Mouse (Mus musculus) MEL (cell line): ENCODE results near the gene Zbed6. TPM values are rescaled to one million over a fixed set of nuclear protein-coding genes. Genes with fewer than 3 reads are reported as not detected.

ENCODE experiments used
- DNase-seq: peaks from one replicate; pipeline ENCODE4 v3.0.0; 2011; ENCODE audit warnings: low read depth, low spot score
- H3K27ac ChIP-seq: 2 replicates; pipeline ENCODE4 v1.5.1; 2012; ENCODE audit warnings: low read depth, mild to moderate bottlenecking, control low read depth, low read length, moderate library complexity; ENCODE audit not compliant: control insufficient read depth
- H3K27me3 ChIP-seq, 2 experiments: fragments of 150-350 bp in 1 of 2; sonication (generic) in 1 of 2; 2 replicates each; pipeline ENCODE4 v1.6.1; 2012; ENCODE audit warnings: low read length in 2 of 2, mild to moderate bottlenecking in 2 of 2, improper control_type of control experiment in 1 of 2, moderate library complexity in 1 of 2; ENCODE audit not compliant: insufficient read depth in 2 of 2, control insufficient read depth in 1 of 2
- H3K36me3 ChIP-seq, 2 experiments: 2 replicates each; pipeline ENCODE4 v1.6.1; 2012 to 2014; ENCODE audit warnings: low read length in 2 of 2, improper control_type of control experiment in 1 of 2, inconsistent platforms in 1 of 2, mild to moderate bottlenecking in 1 of 2; ENCODE audit not compliant: insufficient read depth in 2 of 2, control insufficient read depth in 1 of 2
- H3K4me1 ChIP-seq, 2 experiments: fragments of 150-350 bp in 1 of 2; sonication (generic) in 1 of 2; 2 replicates each; pipeline ENCODE4 v1.6.1; 2012; ENCODE audit warnings: low read length in 2 of 2, improper control_type of control experiment in 1 of 2, mild to moderate bottlenecking in 1 of 2; ENCODE audit not compliant: insufficient read depth in 2 of 2, control insufficient read depth in 1 of 2
- H3K4me3 ChIP-seq, 2 experiments: fragments of 150-350 bp in 1 of 2; sonication (generic) in 1 of 2; 2 replicates each; pipeline ENCODE4 v1.5.1; 2012; ENCODE audit warnings: low read depth in 2 of 2, low read length in 2 of 2, mild to moderate bottlenecking in 2 of 2, moderate library complexity in 2 of 2, control low read depth in 1 of 2, improper control_type of control experiment in 1 of 2; ENCODE audit not compliant: control insufficient read depth in 1 of 2, insufficient read depth in 1 of 2
- H3K79me2 ChIP-seq: 2 replicates; pipeline ENCODE4 v1.6.1; 2012; ENCODE audit warnings: mild to moderate bottlenecking, low read length, moderate library complexity; ENCODE audit not compliant: control insufficient read depth, poor library complexity, insufficient read depth
- H3K9ac ChIP-seq: 2 replicates; pipeline ENCODE4 v1.6.1; 2012; ENCODE audit warnings: low read depth, mild to moderate bottlenecking, control low read depth, low read length, moderate library complexity; ENCODE audit not compliant: control insufficient read depth, poor library complexity, severe bottlenecking
- H3K9me3 ChIP-seq: fragments of 150-350 bp; sonication (generic); replicated peaks from 2 replicates; pipeline ENCODE4 v1.6.1; 2012; ENCODE audit warnings: mild to moderate bottlenecking, low read length, improper control_type of control experiment, moderate library complexity; ENCODE audit not compliant: insufficient read depth
- CTCF ChIP-seq, 3 experiments: IDR thresholded peaks in 2 of 3; conservative IDR thresholded peaks in 1 of 3; 2 replicates each; pipeline ENCODE4 v1.5.1; 2011 to 2012; ENCODE audit warnings: low read length in 3 of 3, low read depth in 2 of 3, mild to moderate bottlenecking in 2 of 3, improper control_type of control experiment in 1 of 3, inconsistent platforms in 1 of 3, mixed read lengths in 1 of 3, moderate library complexity in 1 of 3; ENCODE audit not compliant: control insufficient read depth in 1 of 3, insufficient read depth in 1 of 3, poor library complexity in 1 of 3, severe bottlenecking in 1 of 3
- E2F4 ChIP-seq: IDR thresholded peaks from 2 replicates; pipeline ENCODE4 v1.6.1; 2011; ENCODE audit warnings: low read depth, low read length, improper control_type of control experiment, borderline replicate concordance
- ELF1 ChIP-seq: IDR thresholded peaks from 2 replicates; pipeline ENCODE4 v1.6.1; 2014; ENCODE audit warnings: low read depth, mild to moderate bottlenecking, inconsistent platforms, low read length, improper control_type of control experiment, moderate library complexity
- ETS1 ChIP-seq: IDR thresholded peaks from 2 replicates; pipeline ENCODE4 v1.6.1; 2012; ENCODE audit warnings: low read depth, mild to moderate bottlenecking, inconsistent platforms, low read length, improper control_type of control experiment, moderate library complexity
- HCFC1 ChIP-seq: IDR thresholded peaks from 2 replicates; pipeline ENCODE4 v1.6.1; 2012; ENCODE audit warnings: low read depth, mild to moderate bottlenecking, inconsistent platforms, low read length, improper control_type of control experiment, moderate library complexity
- MEF2A ChIP-seq: IDR thresholded peaks from 2 replicates; pipeline ENCODE4 v1.6.1; 2014; ENCODE audit warnings: low read depth, mild to moderate bottlenecking, inconsistent platforms, low read length, improper control_type of control experiment; ENCODE audit not compliant: poor library complexity, insufficient replicate concordance, severe bottlenecking; ENCODE audit errors: extremely low read depth
- MYB ChIP-seq: IDR thresholded peaks from 2 replicates; pipeline ENCODE4 v1.6.1; 2011; ENCODE audit warnings: mild to moderate bottlenecking, low read depth, low read length, improper control_type of control experiment
- NRF1 ChIP-seq: IDR thresholded peaks from 2 replicates; pipeline ENCODE4 v1.6.1; 2014; ENCODE audit warnings: low read depth, mild to moderate bottlenecking, inconsistent platforms, low read length, improper control_type of control experiment, moderate library complexity; ENCODE audit not compliant: poor library complexity, insufficient read depth, severe bottlenecking
- RAD21 ChIP-seq: IDR thresholded peaks from 2 replicates; pipeline ENCODE4 v1.6.1; 2011; ENCODE audit warnings: mild to moderate bottlenecking, low read depth, low read length, improper control_type of control experiment
- SIN3A ChIP-seq: IDR thresholded peaks from 2 replicates; pipeline ENCODE4 v1.6.1; 2012; ENCODE audit warnings: low read length, improper control_type of control experiment, inconsistent platforms
- TAL1 ChIP-seq: IDR thresholded peaks from 2 replicates; pipeline ENCODE4 v1.6.1; 2012; ENCODE audit warnings: mild to moderate bottlenecking, inconsistent platforms, low read length, moderate library complexity, mixed read lengths
- TCF12 ChIP-seq: IDR thresholded peaks from 2 replicates; pipeline ENCODE4 v1.6.1; 2014; ENCODE audit warnings: low read depth, mild to moderate bottlenecking, inconsistent platforms, low read length, improper control_type of control experiment, moderate library complexity
- UBTF ChIP-seq: IDR thresholded peaks from 2 replicates; pipeline ENCODE4 v1.6.1; 2012; ENCODE audit warnings: low read depth, mild to moderate bottlenecking, inconsistent platforms, low read length, improper control_type of control experiment, moderate library complexity, borderline replicate concordance; ENCODE audit not compliant: insufficient read depth
- USF2 ChIP-seq, 2 experiments: IDR thresholded peaks; 2 replicates each; pipeline ENCODE4 v1.6.1; 2011 to 2012; ENCODE audit warnings: improper control_type of control experiment in 2 of 2, low read length in 2 of 2, borderline replicate concordance in 1 of 2, inconsistent platforms in 1 of 2, low read depth in 1 of 2, mild to moderate bottlenecking in 1 of 2; ENCODE audit not compliant: insufficient read depth in 1 of 2
- ZC3H11A ChIP-seq: IDR thresholded peaks from 2 replicates; pipeline ENCODE4 v1.6.1; 2012; ENCODE audit warnings: low read depth, mild to moderate bottlenecking, inconsistent platforms, low read length, improper control_type of control experiment
- ZKSCAN1 ChIP-seq: IDR thresholded peaks from 2 replicates; pipeline ENCODE4 v1.6.1; 2012; ENCODE audit warnings: low read depth, mild to moderate bottlenecking, inconsistent platforms, low read length, improper control_type of control experiment, moderate library complexity
- polyA plus RNA-seq, 2 experiments: library from polyadenylated mRNA; stranded (reverse) in 1 of 2; unstranded in 1 of 2; fragments of >175 nt in 1 of 2; fragments of >200 nt in 1 of 2; gene quantifications; 2 replicates each; pipeline versions ENCODE4 v1.2.1 to v1.2.4; 2012; ENCODE audit warnings: low replicate concordance in 2 of 2, low read depth in 1 of 2; ENCODE audit not compliant: insufficient read length in 2 of 2, insufficient read depth in 1 of 2, missing spikeins in 1 of 2
- total RNA-seq: library from RNA; depleted of rRNA; stranded (reverse); fragments of 300-350 nt; gene quantifications from 2 replicates; pipeline ENCODE4 v1.2.3, GENCODE M21; 2012; rRNA removed

Zbed6 gene
- 2.1 and 2.4 TPM in 2 replicates for total RNA-seq
- 10 to 100 TPM in 1 of 2 experiments, 1 to 10 TPM in 1; 1.4 to 48.2 TPM for polyA plus RNA-seq

DNA sequence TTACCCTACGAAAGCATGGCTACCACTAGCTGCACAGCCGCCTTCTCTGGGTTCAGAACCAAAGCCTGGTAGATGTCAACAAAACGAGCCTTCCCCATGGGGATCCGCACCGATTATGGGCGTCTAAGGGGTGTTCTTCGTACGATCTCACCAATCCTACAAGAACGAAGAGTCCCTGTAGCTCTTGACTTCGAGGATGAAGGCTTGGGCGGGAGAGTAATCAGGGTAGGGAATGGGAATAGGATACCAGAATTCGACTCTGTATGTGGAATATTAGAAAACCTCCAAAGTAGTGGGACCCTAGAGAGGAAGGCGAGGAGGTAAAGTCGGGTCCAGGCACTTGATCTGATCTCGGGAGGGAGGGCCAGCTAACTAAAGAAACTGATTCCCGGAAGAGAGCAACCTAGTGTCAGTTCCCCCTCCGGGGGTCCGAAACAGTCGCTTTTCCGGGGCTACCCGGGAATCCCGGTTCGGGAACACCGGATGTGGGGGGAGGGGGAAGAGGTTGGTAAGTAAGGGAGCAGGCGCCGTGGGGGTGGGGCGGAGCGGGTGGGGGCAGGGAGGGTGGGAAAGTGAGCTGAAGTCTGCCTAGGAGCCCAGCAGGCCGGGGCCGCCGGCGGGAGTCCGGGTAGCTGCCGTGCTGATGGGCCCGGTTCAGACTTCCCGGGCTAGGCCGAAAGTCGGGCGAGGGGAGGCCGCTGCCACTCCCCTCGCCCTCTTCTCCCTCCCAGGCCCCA is at the start of gene Zbed6:
TSS of gene Zbed6 (minus strand) at position 420 of the 737 bp plus-strand sequence.
- Histone ChIP-seq H3K36me3 (peaks cover 5 to 37% of the 10 kb centered on the region in 2 experiments; a peak in 3 of 4 replicates), H3K4me3 (peak within 1 kb of the TSS; percentile 88 to 100), H3K9ac (peak within 1 kb of the TSS; percentile 100), H3K27me3 (no peaks in the 10 kb centered on the region), H3K9me3 (no peaks in the 10 kb centered on the region), H3K4me1 (peaks cover 3 to 22% of the 10 kb centered on the region in 2 experiments; a peak in 3 of 4 replicates), H3K79me2 (peaks cover 43% of the 10 kb centered on the region), H3K27ac (peak within 1 kb of the TSS; percentile 92)
- TF ChIP-seq ELF1 (peak; percentile 59; the same call in 1 of the 2 replicates), ZKSCAN1 (no peak), USF2 (IDR thresholded peaks at IDR 0.05; ENCODE audit: borderline replicate concordance in 1 of 2, insufficient read depth in 1 of 2, low read depth in 1 of 2, low read length in 2 of 2) (no peak), HCFC1 (no peak; the same call in 1 of the 2 replicates), SIN3A (no peak), MEF2A (no peak)
- DNase-seq, result peak; percentile 67

DNA sequence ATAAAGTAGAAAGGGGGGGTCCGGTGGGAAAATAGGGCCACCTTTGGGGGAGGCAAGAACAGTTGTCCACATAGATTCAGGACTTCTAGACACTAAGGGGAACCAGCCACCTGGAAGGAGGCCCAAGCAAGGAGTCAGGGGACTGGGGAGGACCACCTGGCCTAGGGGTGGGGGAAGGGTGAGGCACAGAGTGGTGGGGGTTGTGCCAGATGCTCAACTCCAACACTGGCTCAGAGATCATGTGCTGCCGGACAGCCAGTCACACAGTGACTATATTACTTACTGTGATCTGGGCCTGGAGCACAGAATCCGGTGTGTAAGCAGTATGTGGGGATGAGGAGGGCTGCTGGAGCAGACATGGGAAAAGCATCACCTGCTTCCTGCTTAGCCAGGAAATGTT is 48.6 kb upstream of the Zbed6 start:
- Histone ChIP-seq H3K27me3 (no peaks in the 10 kb centered on the region), H3K36me3 (peaks cover 2 to 7% of the 10 kb centered on the region in 2 experiments; a peak in 3 of 4 replicates), H3K4me3 (no peak overlapping the region), H3K4me1 (peaks cover 3 to 8% of the 10 kb centered on the region in 2 experiments), H3K9ac (no peak overlapping the region), H3K79me2 (no peaks in the 10 kb centered on the region), H3K27ac (no peak overlapping the region), H3K9me3 (no peaks in the 10 kb centered on the region)
- no peak for DNase-seq
- TF ChIP-seq HCFC1, result no peak
- no peak for TF ChIP-seq TCF12
- TF ChIP-seq SIN3A, result no peak
- no peak for TF ChIP-seq TAL1
- TF ChIP-seq UBTF, result no peak
- no peak for TF ChIP-seq RAD21
- TF ChIP-seq ETS1, result no peak
- TF ChIP-seq CTCF (IDR thresholded peaks at IDR 0.05 in 2 of 3, conservative IDR thresholded peaks at IDR 0.05 in 1 of 3; ENCODE audit: control insufficient read depth in 1 of 3, insufficient read depth in 1 of 3, low read depth in 2 of 3, low read length in 3 of 3, poor library complexity in 1 of 3, severe bottlenecking in 1 of 3), result no peak
- no peak for TF ChIP-seq MYB
- TF ChIP-seq USF2 (IDR thresholded peaks at IDR 0.05; ENCODE audit: borderline replicate concordance in 1 of 2, insufficient read depth in 1 of 2, low read depth in 1 of 2, low read length in 2 of 2), result no peak
- TF ChIP-seq E2F4, result no peak
- no peak for TF ChIP-seq ZC3H11A
- TF ChIP-seq NRF1, result no peak
